Mouse (Mus musculus): ENCODE data around the gene Scn2a.
"Not testable (repeated sequence)": the region's sequence is repeated elsewhere in the genome, so short reads cannot be mapped to it uniquely, and the experiment has no call there.

GRCm38 (mm10) chr2:65811203-65811602, 190.6 kb downstream of the Scn2a start:
- TF ChIP-seq BHLHE40 (IDR thresholded peaks at IDR 0.05; ENCODE audit: borderline replicate concordance, low read depth, low read length); UBTF (IDR thresholded peaks at IDR 0.05; ENCODE audit: borderline replicate concordance, insufficient read depth, low read depth, low read length); CTCF (IDR thresholded peaks at IDR 0.05 in 2 of 3, conservative IDR thresholded peaks at IDR 0.05 in 1 of 3; ENCODE audit: control insufficient read depth in 1 of 3, insufficient read depth in 1 of 3, low read depth in 2 of 3, low read length in 3 of 3, poor library complexity in 1 of 3, severe bottlenecking in 1 of 3): not testable (repeated sequence)

All from MEL (cell line).